Mouse (Mus musculus) lung, adult 2 months (tissue): ENCODE results near the gene Slc12a8.

Experiments used
- CTCF ChIP-seq: fragments of 200-500 bp; IDR thresholded peaks from 2 replicates; pipeline ENCODE4 v1.5.1; 2011; ENCODE audit warnings: mild to moderate bottlenecking, low read length, control low read depth; ENCODE audit not compliant: insufficient read depth
- POLR2A ChIP-seq: fragments of 200-500 bp; IDR thresholded peaks from 2 replicates; pipeline ENCODE4 v1.6.1; 2011; ENCODE audit warnings: low read depth, mild to moderate bottlenecking, control low read depth, low read length, borderline replicate concordance; ENCODE audit errors: extremely low read depth

DNA sequence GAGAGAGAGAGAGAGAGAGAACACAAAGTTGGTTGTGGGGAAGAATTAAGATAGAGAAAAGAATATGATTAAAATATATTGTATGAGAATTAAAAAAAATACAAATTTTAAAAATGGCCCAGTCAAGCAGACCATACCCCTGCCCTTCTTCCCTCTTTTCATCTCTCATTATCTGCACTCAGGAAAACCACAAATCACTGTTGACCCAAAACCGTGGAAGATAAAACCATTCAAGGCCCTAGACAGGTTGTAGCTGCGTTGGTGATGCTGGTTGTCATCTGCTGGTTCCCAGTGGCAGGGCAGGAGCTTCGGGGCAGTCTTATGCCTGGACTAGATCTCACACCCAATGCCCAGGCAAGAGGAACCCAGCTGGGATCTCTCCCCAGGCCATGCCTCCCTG is 66.2 kb downstream of the Slc12a8 start:
- TF ChIP-seq CTCF (no peak), POLR2A (no peak)
